Mouse (Mus musculus): ENCODE measurements around the gene AY074887. TPM values are rescaled to one million over a fixed set of nuclear protein-coding genes. Genes with fewer than 3 reads are reported as not detected.

Gene AY074887
- polyA plus RNA-seq, 1 experiment from 2014 or later: 1.2 TPM

DNA sequence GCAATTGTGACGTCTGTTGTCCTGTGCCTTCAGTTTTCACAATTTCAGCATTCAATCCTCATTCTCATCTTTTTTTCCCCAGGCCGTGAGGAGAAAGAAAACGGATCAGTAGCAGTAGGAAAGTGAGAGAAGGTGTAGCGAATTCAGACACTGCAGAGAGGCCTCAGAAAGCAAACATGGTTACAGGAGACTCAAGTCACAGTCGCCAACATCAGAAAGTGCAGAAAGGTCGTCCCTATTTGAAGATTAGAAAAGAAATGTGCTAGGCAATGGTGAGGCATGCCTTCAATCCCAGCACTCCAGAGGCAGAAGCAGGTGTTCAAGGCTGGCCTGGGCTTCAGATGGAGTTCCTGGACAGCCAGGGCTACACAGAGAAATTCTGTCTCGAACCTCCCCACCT is 35.2 kb downstream of the AY074887 start:
- peaks cover 9% of the 10 kb centered on the region; the same call in 1 of the 2 replicates for H3K36me3 ChIP-seq
- H3K4me1 ChIP-seq: peaks cover 9% of the 10 kb centered on the region
- H3K9ac ChIP-seq: no peak overlapping the region
- WGBS: 68% methylated on average over 7 of the region's 7 CpGs
- H3K27ac ChIP-seq: no peak overlapping the region
- ATAC-seq (ENCODE audit: insufficient number of reproducible peaks, insufficient read depth, low FRiP score, low TSS enrichment, low read depth): no peak
- H3K9me3 ChIP-seq: no peaks in the 10 kb centered on the region
- H3K27me3 ChIP-seq: no peaks in the 10 kb centered on the region
- H3K4me2 ChIP-seq: no peak overlapping the region
- no peak overlapping the region for H3K4me3 ChIP-seq

DNA sequence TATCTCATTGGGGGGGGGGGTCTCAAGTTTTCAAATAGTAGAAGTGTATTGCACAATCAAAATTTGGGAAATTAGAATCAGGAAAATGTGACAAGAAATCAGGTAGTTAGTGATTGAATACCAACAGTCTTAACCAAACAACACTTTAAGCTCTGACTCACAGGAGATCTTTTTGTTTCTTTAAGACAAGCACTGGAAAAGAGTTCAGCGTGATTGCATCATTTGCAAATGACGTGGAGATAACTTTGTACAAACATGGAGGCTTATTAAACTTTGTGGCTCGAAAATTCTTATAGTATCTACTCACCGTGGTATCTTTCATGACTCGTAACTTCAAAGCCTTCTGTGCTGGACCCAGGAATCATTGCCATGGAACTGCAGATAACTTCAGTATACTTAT is 41.4 kb downstream of the AY074887 start:
- Histone ChIP-seq H3K9me3 (no peaks in the 10 kb centered on the region), H3K27ac (no peak overlapping the region), H3K4me1 (no peaks in the 10 kb centered on the region), H3K9ac (no peak overlapping the region), H3K4me3 (no peak overlapping the region), H3K27me3 (no peaks in the 10 kb centered on the region), H3K4me2 (no peak overlapping the region), H3K36me3 (peaks cover 56% of the 10 kb centered on the region)
- no peak for ATAC-seq (ENCODE audit: insufficient number of reproducible peaks, insufficient read depth, low FRiP score, low TSS enrichment, low read depth)
- 93% methylated on average over 5 of the region's 5 CpGs for WGBS

Other genes starting within 250 kb of the AY074887 start
- 156 and 167 TPM in 2 replicates for gene Wdr61, start 216.5 kb downstream of the AY074887 start, polyA plus RNA-seq (2015; fragmentation: Nextera tagmentation; extraction: Ambion mirVana)
- gene Crabp1, start 186.2 kb downstream of the AY074887 start, polyA plus RNA-seq (2015; fragmentation: Nextera tagmentation; extraction: Ambion mirVana): 743 and 842 TPM in 2 replicates
- gene Ireb2, start 87.2 kb downstream of the AY074887 start, polyA plus RNA-seq (2015; fragmentation: Nextera tagmentation; extraction: Ambion mirVana): 37.0 and 39.9 TPM in 2 replicates
- 6.6 and 6.8 TPM in 2 replicates for gene Hykk, start 33.7 kb downstream of the AY074887 start, polyA plus RNA-seq (2015; fragmentation: Nextera tagmentation; extraction: Ambion mirVana)
- gene Psma4, start 208 bp downstream of the AY074887 start, polyA plus RNA-seq (2015; fragmentation: Nextera tagmentation; extraction: Ambion mirVana): 309 and 320 TPM in 2 replicates
- 0.48 and 1.1 TPM in 2 replicates for gene Chrna5, start 29.9 kb upstream of the AY074887 start, polyA plus RNA-seq (2015; fragmentation: Nextera tagmentation; extraction: Ambion mirVana)
- 0.15 and 0.45 TPM in 2 replicates for gene Chrna3, start 75.6 kb upstream of the AY074887 start, polyA plus RNA-seq (2015; fragmentation: Nextera tagmentation; extraction: Ambion mirVana)
- gene Chrnb4, start 97.8 kb upstream of the AY074887 start, polyA plus RNA-seq (2015; fragmentation: Nextera tagmentation; extraction: Ambion mirVana): 0.26 and 0.28 TPM in 2 replicates
- 35.9 and 37.3 TPM in 2 replicates for gene Ube2q2, start 197.9 kb upstream of the AY074887 start, polyA plus RNA-seq (2015; fragmentation: Nextera tagmentation; extraction: Ambion mirVana)

All from embryonic facial prominence, embryonic 13.5 days (tissue).